Mouse (Mus musculus) C2C12 (cell line): ENCODE results near the gene Krt79. TPM values are rescaled to one million over a fixed set of nuclear protein-coding genes. Genes with fewer than 3 reads are reported as not detected.

Experiments
- H3K27me3 ChIP-seq: one replicate; pipeline ENCODE4 v1.6.1; 2011; ENCODE audit not compliant: control insufficient read depth, insufficient read depth, insufficient read length
- H3K36me3 ChIP-seq: one replicate; pipeline ENCODE4 v1.6.1; 2011; ENCODE audit not compliant: control insufficient read depth, insufficient read depth
- H3K4me3 ChIP-seq: one replicate; pipeline ENCODE4 v1.5.1; 2011; ENCODE audit warnings: mild to moderate bottlenecking, control low read depth; ENCODE audit not compliant: poor library complexity, insufficient read depth, severe bottlenecking
- H3K79me2 ChIP-seq: one replicate; pipeline ENCODE4 v1.6.1; 2011; ENCODE audit not compliant: control insufficient read depth, insufficient read depth
- H3K79me3 ChIP-seq: one replicate; pipeline ENCODE4 v1.6.1; 2011; ENCODE audit warnings: low read depth, control low read depth
- H3ac ChIP-seq: one replicate; pipeline ENCODE3; 2011; ENCODE audit warnings: low read depth; ENCODE audit not compliant: control insufficient read depth, insufficient read length
- CEBPB ChIP-seq: IDR thresholded peaks from one replicate; pipeline ENCODE4 v1.6.1; 2011; ENCODE audit warnings: low read depth, mild to moderate bottlenecking, control low read depth, moderate library complexity
- CTCF ChIP-seq: IDR thresholded peaks from one replicate; pipeline ENCODE4 v1.5.1; 2011; ENCODE audit not compliant: control insufficient read depth, insufficient read depth, insufficient read length
- FOSL1 ChIP-seq: IDR thresholded peaks from one replicate; pipeline ENCODE4 v1.8.0; 2011; ENCODE audit warnings: mild to moderate bottlenecking, low read length; ENCODE audit not compliant: poor library complexity, insufficient read depth, severe bottlenecking
- MAX ChIP-seq: IDR thresholded peaks from one replicate; pipeline ENCODE4 v1.6.1; 2011; ENCODE audit warnings: mild to moderate bottlenecking, control low read depth
- MYOD1 ChIP-seq: IDR thresholded peaks from one replicate; pipeline ENCODE4 v1.6.1; 2011; ENCODE audit warnings: low read depth; ENCODE audit not compliant: control insufficient read depth, insufficient read length
- MYOG ChIP-seq: IDR thresholded peaks from one replicate; pipeline ENCODE4 v1.6.1; 2011; ENCODE audit not compliant: control insufficient read depth, insufficient read length; ENCODE audit errors: extremely low read depth
- USF1 ChIP-seq: IDR thresholded peaks from one replicate; pipeline ENCODE4 v1.6.1; 2011; ENCODE audit warnings: low read depth, mild to moderate bottlenecking, control low read depth, moderate library complexity
- microRNA-seq: library from miRNA; unstranded; fragments of <30 nt; microRNA quantifications from one replicate; pipeline ENCODE4, GENCODE M21; 2019; ENCODE audit warnings: borderline microRNAs expressed
- polyA plus RNA-seq: library from polyadenylated mRNA; unstranded; fragments of >200 nt; fragmentation: generic; extraction: Trizol; gene quantifications from one replicate; pipeline ENCODE4 v1.2.1, GENCODE M21; 2012; ENCODE audit warnings: missing spikeins

Gene Krt79
- polyA plus RNA-seq, 1 experiment, result 0.07 TPM

DNA sequence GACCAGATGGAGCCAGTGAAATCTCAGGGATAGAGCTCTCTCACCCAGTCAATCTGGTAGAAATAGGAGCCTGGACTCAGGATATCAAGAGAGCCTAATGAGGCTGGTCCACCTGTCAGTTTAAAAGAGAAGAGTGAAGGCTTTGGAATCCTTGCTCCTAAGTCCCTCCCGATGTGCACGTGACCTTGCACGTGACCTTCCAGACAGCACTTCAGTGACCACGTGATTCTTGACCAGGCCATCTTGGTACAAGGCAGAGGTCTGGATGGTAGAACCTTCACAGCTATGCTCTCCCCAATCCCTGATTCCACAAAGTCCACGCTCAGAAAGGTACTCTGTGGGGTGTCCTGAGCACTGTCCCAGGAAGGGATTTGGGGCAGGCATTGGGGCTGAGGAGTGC is 35.3 kb downstream of the Krt79 start:
- TF ChIP-seq MYOD1, result no peak
- no peak for TF ChIP-seq CEBPB
- TF ChIP-seq MAX, result no peak
- no peak for TF ChIP-seq MYOG
- no peak for TF ChIP-seq FOSL1
- TF ChIP-seq USF1, result peak; percentile 42
- H3ac ChIP-seq, result no peak overlapping the region
- H3K36me3 ChIP-seq, result no peaks in the 10 kb centered on the region
- no peaks in the 10 kb centered on the region for H3K79me2 ChIP-seq
- no peak overlapping the region for H3K4me3 ChIP-seq
- H3K79me3 ChIP-seq, result no peaks in the 10 kb centered on the region
- peaks cover 40% of the 10 kb centered on the region for H3K27me3 ChIP-seq

DNA sequence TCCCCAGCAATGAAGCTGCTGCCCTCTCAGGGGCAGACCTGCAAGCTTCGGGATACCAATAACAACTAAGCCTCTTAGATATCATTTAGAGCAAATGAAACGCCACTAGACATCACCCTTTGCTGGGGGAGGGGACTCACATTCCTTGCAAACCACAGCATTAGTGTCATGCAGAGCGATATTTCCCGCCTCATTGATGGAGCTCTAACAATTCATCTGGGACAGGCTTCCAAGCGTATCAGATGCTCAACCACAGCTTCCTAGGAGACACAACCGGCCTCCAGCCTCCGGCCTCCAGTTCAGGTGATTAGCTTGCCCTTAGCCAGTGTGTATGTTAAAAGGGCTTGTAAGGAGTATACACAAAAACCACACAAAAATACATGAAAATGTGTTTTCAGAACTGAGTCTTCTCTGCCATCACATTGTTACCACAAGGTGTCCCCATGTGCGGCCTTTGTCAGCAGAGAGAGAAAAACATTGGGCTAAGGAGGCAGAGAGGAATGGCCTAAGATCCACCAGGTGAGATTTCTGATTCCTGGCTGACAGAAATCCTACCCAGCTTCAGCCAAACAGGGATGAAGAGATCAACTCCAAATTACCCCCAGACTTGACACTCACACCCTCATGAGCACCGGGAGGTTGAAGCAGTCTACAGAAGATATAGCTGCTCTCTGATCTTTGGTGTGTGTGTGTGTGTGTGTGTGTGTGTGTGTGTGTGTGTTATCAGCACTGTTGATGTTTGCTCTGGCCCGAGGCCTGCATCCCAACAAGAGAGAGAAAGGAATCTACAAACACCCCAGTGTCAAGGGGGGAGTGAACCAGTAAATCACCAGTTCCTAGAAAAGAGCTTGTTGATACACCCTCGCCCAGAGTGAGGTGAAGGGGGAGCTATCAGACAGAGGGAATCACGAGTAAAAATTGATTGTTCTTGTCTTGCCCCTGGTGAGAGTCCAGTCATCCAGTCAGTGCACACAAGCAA is 37.7 kb downstream of the Krt79 start:
- Histone ChIP-seq H3ac (no peak overlapping the region), H3K36me3 (no peaks in the 10 kb centered on the region), H3K79me2 (no peaks in the 10 kb centered on the region), H3K79me3 (no peaks in the 10 kb centered on the region), H3K4me3 (no peak overlapping the region), H3K27me3 (peaks cover 40% of the 10 kb centered on the region)
- TF ChIP-seq CEBPB (no peak), MYOG (no peak), MAX (no peak), FOSL1 (no peak), MYOD1 (no peak), USF1 (no peak), CTCF (no peak)

DNA sequence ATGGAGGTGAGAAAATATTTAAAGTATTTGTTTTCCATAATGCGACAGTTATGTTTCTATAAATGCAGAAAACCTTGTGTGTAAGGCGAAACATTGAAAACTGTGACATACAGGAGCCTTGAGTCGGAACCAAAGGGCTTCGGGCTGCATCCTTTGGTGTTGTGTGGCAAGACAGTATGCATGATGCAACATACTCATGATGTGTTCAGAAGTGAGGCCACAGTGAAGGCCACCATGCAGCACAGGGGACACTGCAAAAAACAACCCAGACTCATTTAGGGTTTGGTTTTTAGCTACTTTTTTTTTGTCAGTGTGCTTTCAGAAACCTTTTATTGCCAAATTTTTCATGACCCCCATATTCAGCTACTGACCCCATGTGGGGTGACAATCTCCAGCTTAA is 44.9 kb downstream of the Krt79 start:
- H3K79me3 ChIP-seq, result no peaks in the 10 kb centered on the region
- H3K36me3 ChIP-seq, result no peaks in the 10 kb centered on the region
- TF ChIP-seq MYOD1, result no peak
- no peak for TF ChIP-seq CEBPB
- TF ChIP-seq CTCF, result no peak
- no peak for TF ChIP-seq USF1
- TF ChIP-seq MAX, result no peak
- H3K4me3 ChIP-seq, result no peak overlapping the region
- H3K79me2 ChIP-seq, result no peaks in the 10 kb centered on the region
- H3ac ChIP-seq, result no peak overlapping the region
- peaks cover 37% of the 10 kb centered on the region for H3K27me3 ChIP-seq

DNA sequence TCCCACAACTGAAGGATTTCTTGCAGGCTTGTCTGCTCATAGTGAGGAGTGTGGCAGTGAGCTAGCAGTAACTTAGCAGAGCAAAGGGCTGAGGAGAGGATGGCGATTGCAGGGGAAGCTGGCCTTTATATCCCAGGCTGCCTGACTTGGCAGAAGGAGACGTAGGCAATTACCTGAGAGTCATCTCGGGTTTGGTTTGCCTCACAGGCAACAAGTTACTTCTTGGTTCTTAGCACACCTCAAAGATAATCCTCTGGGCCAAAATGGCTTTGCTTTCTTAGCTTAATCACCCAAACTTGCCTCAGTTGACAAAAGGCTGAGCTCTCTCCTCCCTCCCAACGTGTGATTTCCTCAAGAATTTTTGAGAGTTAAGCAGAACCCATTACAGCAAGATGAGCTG is 47.3 kb downstream of the Krt79 start, which contains the start of gene Krt76:
Gene Krt76 (minus strand): TSS at position 101 of the 400 bp plus-strand sequence.
- no peaks in the 10 kb centered on the region for H3K79me3 ChIP-seq
- H3K27me3 ChIP-seq, result peaks cover 26% of the 10 kb centered on the region
- no peak within 1 kb of the TSS for H3K4me3 ChIP-seq
- no peak for TF ChIP-seq MYOG
- no peak for TF ChIP-seq CTCF
- no peak for TF ChIP-seq USF1
- no peak for TF ChIP-seq MYOD1
- no peak for TF ChIP-seq FOSL1
- no peak for TF ChIP-seq MAX
- TF ChIP-seq CEBPB, result no peak
- H3K36me3 ChIP-seq, result no peaks in the 10 kb centered on the region
- H3ac ChIP-seq, result no peak within 1 kb of the TSS
- H3K79me2 ChIP-seq, result no peaks in the 10 kb centered on the region

GRCm38 (mm10) chr15:101879776-101880175 is 60.3 kb downstream of the Krt79 start:
- no peak overlapping the region for H3ac ChIP-seq
- H3K79me2 ChIP-seq, result no peaks in the 10 kb centered on the region
- no peaks in the 10 kb centered on the region for H3K36me3 ChIP-seq
- peaks cover 38% of the 10 kb centered on the region for H3K27me3 ChIP-seq
- H3K79me3 ChIP-seq, result no peaks in the 10 kb centered on the region
- TF ChIP-seq FOSL1 (no peak), USF1 (no peak), MYOD1 (no peak)
- H3K4me3 ChIP-seq, result no peak overlapping the region

Small RNA genes within 50 kb of the gene (microRNA-seq; reads per million reads assigned to microRNA genes)
- not detected for gene Gm44356

Other genes with a start within 250 kb of the Krt79 start
- gene Krt6a, start 246.0 kb downstream of the Krt79 start, polyA plus RNA-seq, result not detected
- 0.02 TPM for gene Krt5, start 227.4 kb downstream of the Krt79 start, polyA plus RNA-seq
- not detected for gene Krt71, start 197.2 kb downstream of the Krt79 start, polyA plus RNA-seq
- not detected for gene Krt72, start 153.9 kb downstream of the Krt79 start, polyA plus RNA-seq
- not detected for gene Krt73, start 138.0 kb downstream of the Krt79 start, polyA plus RNA-seq
- gene Krt2, start 122.2 kb downstream of the Krt79 start, polyA plus RNA-seq, result not detected
- not detected for gene Krt1, start 89.5 kb downstream of the Krt79 start, polyA plus RNA-seq
- not detected for gene Krt77, start 70.6 kb downstream of the Krt79 start, polyA plus RNA-seq
- gene Krt76, start 47.4 kb downstream of the Krt79 start, polyA plus RNA-seq, result not detected
- gene Krt4, start 15.6 kb downstream of the Krt79 start, polyA plus RNA-seq, result not detected
- gene Krt78, start 14.0 kb upstream of the Krt79 start, polyA plus RNA-seq, result not detected
- gene Krt8, start 64.2 kb upstream of the Krt79 start, polyA plus RNA-seq, result 0.20 TPM
- gene Krt18, start 87.9 kb upstream of the Krt79 start, polyA plus RNA-seq, result 0.04 TPM
- gene Eif4b, start 133.4 kb upstream of the Krt79 start, polyA plus RNA-seq, result 268 TPM
- 67.8 TPM for gene Tns2, start 160.1 kb upstream of the Krt79 start, polyA plus RNA-seq
- 47.1 TPM for gene Spryd3, start 195.9 kb upstream of the Krt79 start, polyA plus RNA-seq
- gene Igfbp6, start 204.0 kb upstream of the Krt79 start, polyA plus RNA-seq, result 297 TPM
- 0.06 TPM for gene Soat2, start 210.2 kb upstream of the Krt79 start, polyA plus RNA-seq